Mouse (Mus musculus) limb, embryonic 11.5 days (tissue): ENCODE data around the gene Mif4gd. TPM values are rescaled to one million over a fixed set of nuclear protein-coding genes. Genes with fewer than 3 reads are reported as not detected.

Experiments used
- ATAC-seq: fragments of 200-750 bp; cut with Nextera tagmentation; 2 replicates; pipeline ENCODE4 v1.8.0; 2017; ENCODE audit warnings: low read depth; ENCODE audit not compliant: insufficient number of reproducible peaks, low FRiP score, low TSS enrichment
- DNase-seq: peaks from one replicate; pipeline ENCODE4 v3.0.0-alpha.2; 2015; ENCODE audit warnings: low spot score
- H3K27ac ChIP-seq: fragments of 300-500 bp; sonication (generic); replicated peaks from 2 replicates; pipeline ENCODE4 v1.5.1; 2014; ENCODE audit warnings: low read depth, mild to moderate bottlenecking, low read length
- H3K27me3 ChIP-seq: fragments of 300-500 bp; sonication (generic); 2 replicates; pipeline ENCODE4 v1.6.1; 2014; ENCODE audit warnings: mild to moderate bottlenecking, low read length, mixed read lengths; ENCODE audit not compliant: control insufficient read depth, insufficient read depth
- H3K36me3 ChIP-seq: fragments of 300-500 bp; sonication (generic); 2 replicates; pipeline ENCODE4 v1.6.1; 2014; ENCODE audit warnings: mild to moderate bottlenecking, low read length, moderate library complexity, mixed read lengths; ENCODE audit not compliant: control insufficient read depth, insufficient read depth
- H3K4me1 ChIP-seq: fragments of 300-500 bp; sonication (generic); 2 replicates; pipeline ENCODE4 v1.6.1; 2014; ENCODE audit warnings: low read length, mixed read lengths; ENCODE audit not compliant: control insufficient read depth, insufficient read depth
- H3K4me2 ChIP-seq: fragments of 300-500 bp; sonication (generic); 2 replicates; pipeline ENCODE4 v1.6.1; 2014; ENCODE audit warnings: low read depth, mild to moderate bottlenecking, moderate library complexity; ENCODE audit not compliant: severe bottlenecking
- H3K4me3 ChIP-seq: fragments of 300-500 bp; sonication (generic); 2 replicates; pipeline ENCODE4 v1.5.1; 2014; ENCODE audit warnings: low read depth, low read length
- H3K9ac ChIP-seq: fragments of 300-500 bp; sonication (generic); 2 replicates; pipeline ENCODE4 v1.6.1; 2014; ENCODE audit warnings: mild to moderate bottlenecking, low read length
- H3K9me3 ChIP-seq: fragments of 300-500 bp; sonication (generic); 2 replicates; pipeline ENCODE4 v1.6.1; 2016; ENCODE audit warnings: low read length; ENCODE audit not compliant: control insufficient read depth
- WGBS: fragments of 180-500 bp; shearing (Covaris S2); extraction: QIAGEN DNeasy Blood & Tissue Kit; methylation state at CpG from one replicate; pipeline ENCODE4 v1.1.7; 2014; 5-methylcytosine and 5-hydroxymethylcytosine counted together
- polyA plus RNA-seq: library from polyadenylated mRNA; unstranded; fragments of >200 nt; fragmentation: Nextera tagmentation; extraction: Ambion mirVana; gene quantifications from 2 replicates; pipeline ENCODE4 v1.2.1, GENCODE M21; 2014

The Mif4gd gene
- polyA plus RNA-seq, 1 experiment from 2014 or later, result 18.0 TPM

DNA sequence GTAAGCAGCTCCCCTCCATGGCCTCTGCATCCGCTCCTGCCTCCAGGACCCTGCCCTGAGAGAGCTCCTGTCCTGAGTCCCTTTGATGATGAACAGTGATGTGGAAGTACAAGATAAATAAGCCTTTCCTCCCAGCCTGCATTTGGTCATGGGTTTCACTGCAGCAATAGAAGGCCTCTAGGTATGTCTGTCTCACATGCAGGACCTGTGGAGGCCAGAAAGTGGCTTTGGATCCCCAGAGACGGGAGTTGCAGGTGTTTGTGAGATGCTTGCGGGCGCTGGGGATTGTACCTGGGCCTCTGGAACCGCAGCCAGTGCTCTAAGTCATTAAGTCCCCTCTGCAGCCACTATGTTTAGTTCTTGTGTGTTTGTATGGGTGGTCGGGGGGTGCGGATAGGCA lies 7.2 kb upstream of the Mif4gd start:
- Histone ChIP-seq H3K36me3 (peaks cover 3% of the 10 kb centered on the region; the same call in 1 of the 2 replicates), H3K27me3 (no peaks in the 10 kb centered on the region), H3K4me1 (no peaks in the 10 kb centered on the region), H3K4me3 (no peak overlapping the region), H3K9me3 (no peaks in the 10 kb centered on the region), H3K27ac (no peak overlapping the region), H3K4me2 (no peak overlapping the region), H3K9ac (no peak overlapping the region)
- 94% methylated on average over 7 of the region's 7 CpGs for WGBS
- no peak for DNase-seq
- ATAC-seq, result no peak

DNA sequence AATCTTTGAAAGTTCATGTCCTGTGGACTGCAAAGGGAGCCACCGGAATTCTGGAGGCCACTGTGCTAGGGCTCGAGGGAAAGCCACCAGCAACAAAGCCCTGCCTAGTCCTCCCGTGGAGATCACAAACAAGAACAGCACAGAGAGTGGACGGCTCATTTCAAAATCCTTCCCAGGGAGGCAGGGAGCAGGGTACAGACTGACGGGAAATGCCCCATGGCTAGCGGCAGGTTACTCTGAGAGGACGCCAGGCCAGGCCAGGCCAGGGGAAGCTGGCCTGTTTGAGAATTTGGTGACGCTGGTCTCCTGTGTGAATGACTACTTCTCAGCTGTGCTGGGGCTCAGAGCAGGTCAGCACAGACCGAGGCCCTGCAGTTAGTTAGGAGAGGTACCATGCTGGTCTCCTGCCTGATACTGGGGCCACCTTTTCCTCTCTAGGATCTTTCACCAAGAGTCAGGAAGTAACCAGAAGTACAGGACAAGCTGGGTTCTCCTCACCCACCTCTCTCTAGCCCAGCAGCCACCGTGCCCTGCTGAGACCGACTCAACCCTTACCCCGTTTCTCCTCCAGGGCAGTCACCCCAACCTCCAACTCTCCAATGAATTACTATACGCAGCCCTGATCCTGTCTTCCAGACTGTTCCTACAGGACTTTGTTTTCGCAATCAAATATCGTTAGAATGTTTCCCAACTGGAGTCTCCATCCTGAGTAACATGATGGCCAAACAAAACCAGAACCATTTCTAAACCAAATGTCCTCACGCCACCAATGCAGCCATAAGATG lies 6.2 kb upstream of the Mif4gd start:
- no peak for DNase-seq
- no peak overlapping the region for H3K4me3 ChIP-seq
- H3K27me3 ChIP-seq, result no peaks in the 10 kb centered on the region
- peaks cover 3% of the 10 kb centered on the region; the same call in 1 of the 2 replicates for H3K36me3 ChIP-seq
- H3K4me1 ChIP-seq, result no peaks in the 10 kb centered on the region
- no peak for ATAC-seq
- no peak overlapping the region for H3K9ac ChIP-seq
- H3K9me3 ChIP-seq, result no peaks in the 10 kb centered on the region
- WGBS, result 88% methylated on average over 16 of the region's 16 CpGs
- no peak overlapping the region for H3K4me2 ChIP-seq
- no peak overlapping the region for H3K27ac ChIP-seq

DNA sequence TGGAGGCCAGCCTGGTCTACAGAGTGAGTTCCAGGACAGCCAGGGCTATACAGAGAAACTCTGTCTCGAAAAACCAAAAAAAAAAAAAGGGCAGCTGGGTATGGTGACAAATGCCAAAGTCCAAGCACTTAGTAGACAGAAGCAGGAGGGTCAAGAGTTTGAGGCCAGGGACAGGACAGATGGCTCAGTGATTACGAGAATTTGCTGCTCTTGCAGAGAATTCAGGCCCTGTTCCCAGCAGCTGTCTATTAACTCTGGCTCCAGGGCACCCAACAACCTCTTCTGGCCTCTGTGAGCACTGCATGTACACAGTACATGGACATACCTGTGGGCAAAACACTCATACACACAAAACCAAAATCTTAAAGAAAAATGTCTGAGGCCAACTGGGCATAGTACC lies 5.2 kb upstream of the Mif4gd start:
- ATAC-seq, result no peak
- no peaks in the 10 kb centered on the region for H3K27me3 ChIP-seq
- H3K4me3 ChIP-seq, result no peak overlapping the region
- H3K27ac ChIP-seq, result no peak overlapping the region
- WGBS, result 76% methylated on average over 2 of the region's 2 CpGs
- H3K36me3 ChIP-seq, result peaks cover 3% of the 10 kb centered on the region; the same call in 1 of the 2 replicates
- no peaks in the 10 kb centered on the region for H3K9me3 ChIP-seq
- no peak overlapping the region for H3K4me2 ChIP-seq
- DNase-seq, result no peak
- H3K4me1 ChIP-seq, result no peaks in the 10 kb centered on the region; the same call in 1 of the 2 replicates
- H3K9ac ChIP-seq, result no peak overlapping the region

DNA sequence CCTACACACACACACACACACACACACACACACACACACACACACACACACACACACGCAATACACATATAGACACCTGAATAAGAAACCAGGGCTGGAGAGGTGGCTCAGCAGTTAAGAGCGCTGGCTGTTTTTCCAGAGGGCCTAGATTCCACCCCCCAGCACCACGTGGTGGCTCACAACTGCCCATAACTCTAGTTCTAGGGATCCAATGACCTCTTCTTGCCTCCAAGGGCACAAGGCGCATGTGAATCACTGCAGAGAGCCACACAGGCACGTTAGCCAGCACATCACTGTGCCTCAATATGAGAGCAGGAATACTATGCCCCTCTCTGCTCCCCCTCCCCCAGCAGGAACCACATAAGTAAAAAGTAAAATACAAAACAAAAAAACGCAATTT lies 4.1 kb upstream of the Mif4gd start:
- Histone ChIP-seq H3K9me3 (no peaks in the 10 kb centered on the region), H3K4me2 (no peak overlapping the region), H3K9ac (no peak overlapping the region), H3K27me3 (no peaks in the 10 kb centered on the region), H3K27ac (no peak overlapping the region), H3K36me3 (peaks cover 3% of the 10 kb centered on the region; the same call in 1 of the 2 replicates), H3K4me3 (no peak overlapping the region), H3K4me1 (peaks cover 3% of the 10 kb centered on the region; the same call in 1 of the 2 replicates)
- no peak for DNase-seq
- WGBS, result 82% methylated on average over 6 of the region's 6 CpGs
- ATAC-seq, result no peak

DNA sequence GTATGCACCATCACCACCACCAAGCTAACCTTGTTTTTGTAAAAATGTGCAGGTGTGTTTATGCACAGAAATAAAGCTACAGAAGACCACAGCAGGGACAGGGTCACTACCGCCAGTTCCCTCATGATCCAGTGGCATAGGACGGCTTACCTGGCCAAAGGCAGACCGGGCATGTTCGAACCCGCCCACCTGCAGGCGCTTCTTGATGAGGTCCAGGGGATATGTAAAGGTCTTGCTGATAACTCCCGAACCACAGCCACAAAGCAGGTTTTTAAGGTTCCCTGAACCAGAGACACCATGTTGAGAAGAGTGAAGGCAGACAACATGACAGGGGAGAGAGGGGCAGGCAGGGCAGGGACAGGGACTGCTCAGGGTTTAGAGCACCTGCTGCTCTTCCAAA lies 3.6 kb upstream of the Mif4gd start:
- H3K4me3 ChIP-seq, result no peak overlapping the region
- H3K4me1 ChIP-seq, result peaks cover 7% of the 10 kb centered on the region; the same call in 1 of the 2 replicates
- H3K9ac ChIP-seq, result no peak overlapping the region
- 86% methylated on average over 7 of the region's 7 CpGs for WGBS
- no peaks in the 10 kb centered on the region for H3K27me3 ChIP-seq
- peaks cover 3% of the 10 kb centered on the region; the same call in 1 of the 2 replicates for H3K36me3 ChIP-seq
- no peaks in the 10 kb centered on the region for H3K9me3 ChIP-seq
- DNase-seq, result no peak
- no peak overlapping the region for H3K27ac ChIP-seq
- no peak overlapping the region for H3K4me2 ChIP-seq
- no peak for ATAC-seq

DNA sequence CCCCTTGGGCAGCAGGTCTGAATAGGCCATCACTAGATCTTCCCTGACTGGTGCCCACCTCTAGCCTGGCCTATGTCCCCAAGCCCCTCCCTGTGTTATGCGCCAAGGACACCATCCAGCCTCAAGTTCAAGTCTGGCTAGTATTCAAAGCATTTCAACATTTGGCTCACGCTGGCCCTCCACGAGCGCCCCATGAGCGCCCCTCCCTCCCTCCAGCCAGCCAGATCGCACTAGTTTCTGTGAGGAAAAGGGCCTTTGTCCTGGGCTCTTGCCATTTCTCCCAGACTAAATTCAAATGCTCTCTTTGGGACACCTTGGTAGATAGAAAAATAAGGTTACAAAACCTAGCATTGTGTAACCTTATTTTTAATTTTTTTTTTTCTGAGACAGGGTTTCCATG lies 3.1 kb upstream of the Mif4gd start:
- WGBS, result 83% methylated on average over 6 of the region's 6 CpGs
- no peak for DNase-seq
- no peak overlapping the region for H3K27ac ChIP-seq
- no peak overlapping the region for H3K9ac ChIP-seq
- no peak overlapping the region for H3K4me3 ChIP-seq
- peaks cover 7% of the 10 kb centered on the region; the same call in 1 of the 2 replicates for H3K4me1 ChIP-seq
- H3K9me3 ChIP-seq, result no peaks in the 10 kb centered on the region
- H3K4me2 ChIP-seq, result no peak overlapping the region
- no peaks in the 10 kb centered on the region for H3K27me3 ChIP-seq
- no peak for ATAC-seq
- peaks cover 3% of the 10 kb centered on the region; the same call in 1 of the 2 replicates for H3K36me3 ChIP-seq

DNA sequence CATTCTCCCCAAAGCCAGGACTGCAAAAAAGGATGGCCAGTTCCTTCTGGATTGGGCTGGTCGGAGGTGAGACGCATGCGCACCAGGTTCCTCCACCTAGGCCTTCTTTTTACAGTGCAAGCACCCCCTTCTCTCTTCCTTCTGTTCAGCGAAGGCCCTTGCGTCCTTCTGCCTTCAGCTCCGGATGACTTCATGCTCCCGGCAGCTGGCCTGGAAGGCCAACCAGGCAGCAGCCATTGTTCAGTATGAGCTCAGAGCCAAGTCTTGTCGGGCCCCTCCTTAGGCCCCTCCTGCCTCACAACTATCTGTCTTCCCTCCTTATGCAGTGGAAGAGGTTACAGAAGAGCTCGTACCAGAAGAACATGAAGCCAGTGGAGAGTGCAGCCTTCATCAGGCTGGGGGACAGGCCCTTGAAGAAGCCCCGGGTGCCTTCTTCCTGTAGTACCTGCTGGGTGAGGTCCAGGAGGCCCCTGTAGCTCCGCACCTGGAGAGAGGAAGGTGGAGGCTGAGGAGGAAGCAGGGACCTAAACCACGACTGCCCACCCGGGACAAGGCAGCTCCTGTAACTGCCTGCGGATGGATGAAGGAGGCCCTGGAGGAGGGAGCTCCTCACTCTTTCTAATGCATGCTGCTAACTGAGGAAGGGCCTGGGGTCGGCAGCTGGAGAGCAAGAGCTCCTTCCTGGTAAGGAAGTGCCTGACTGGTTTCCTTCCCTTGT lies 2.5 kb upstream of the Mif4gd start:
- no peak overlapping the region for H3K4me2 ChIP-seq
- H3K36me3 ChIP-seq, result peaks cover 3% of the 10 kb centered on the region; the same call in 1 of the 2 replicates
- H3K4me1 ChIP-seq, result peaks cover 7% of the 10 kb centered on the region; the same call in 1 of the 2 replicates
- no peaks in the 10 kb centered on the region for H3K27me3 ChIP-seq
- 87% methylated on average over 15 of the region's 15 CpGs for WGBS
- no peak overlapping the region for H3K27ac ChIP-seq
- H3K9me3 ChIP-seq, result no peaks in the 10 kb centered on the region
- no peak overlapping the region for H3K4me3 ChIP-seq
- ATAC-seq (no peak), DNase-seq (no peak)
- no peak overlapping the region for H3K9ac ChIP-seq

DNA sequence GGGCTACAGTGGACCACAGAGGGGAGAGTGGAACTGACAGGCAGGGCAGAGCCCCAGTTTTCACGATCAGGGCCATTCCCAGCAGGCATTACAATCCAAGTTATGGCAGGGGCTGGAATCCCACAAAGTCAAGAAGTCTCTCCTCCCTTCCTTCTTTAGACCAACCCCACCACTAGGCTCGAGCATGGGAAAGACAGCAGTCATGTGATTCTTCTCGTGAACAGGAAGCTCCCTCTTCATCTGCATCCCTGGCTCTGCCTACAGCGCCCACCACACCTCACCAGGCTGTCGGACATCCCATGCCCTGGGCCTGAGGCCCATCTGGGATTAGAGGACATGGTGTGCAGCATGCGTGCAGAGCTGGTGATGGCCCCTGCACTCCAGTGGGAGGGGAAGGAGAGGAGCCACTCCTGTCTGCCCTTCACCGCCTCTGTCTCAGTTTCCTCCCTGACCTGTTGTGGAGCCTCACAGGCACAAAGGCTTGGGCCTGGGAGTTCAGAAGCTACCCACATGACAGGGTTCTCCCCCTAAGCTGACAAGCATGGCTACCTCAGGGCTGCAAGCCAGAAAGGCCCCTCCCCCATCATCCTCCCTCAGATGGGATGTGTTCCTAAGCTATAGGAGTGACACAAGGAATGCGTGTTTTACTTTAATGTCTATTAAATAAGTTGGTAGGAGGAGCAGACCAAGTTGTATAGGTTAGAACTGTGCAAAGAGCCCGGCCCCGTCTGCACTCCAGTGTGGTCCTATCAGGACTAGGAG lies 1.8 kb upstream of the Mif4gd start:
- Histone ChIP-seq H3K4me3 (no peak overlapping the region), H3K4me2 (no peak overlapping the region), H3K36me3 (peaks cover 3% of the 10 kb centered on the region; the same call in 1 of the 2 replicates), H3K9ac (no peak overlapping the region), H3K27ac (no peak overlapping the region), H3K27me3 (no peaks in the 10 kb centered on the region), H3K4me1 (peaks cover 7% of the 10 kb centered on the region; the same call in 1 of the 2 replicates), H3K9me3 (no peaks in the 10 kb centered on the region)
- no peak for DNase-seq
- WGBS, result 87% methylated on average over 10 of the region's 10 CpGs
- ATAC-seq, result no peak
